Mouse (Mus musculus) forebrain, embryonic 13.5 days (tissue): ENCODE results near the gene Tef. TPM values are rescaled to one million over a fixed set of nuclear protein-coding genes. Genes with fewer than 3 reads are reported as not detected.

Experiments
- ATAC-seq: fragments of 200-750 bp; cut with Nextera tagmentation; 2 replicates; pipeline ENCODE4 v1.8.0; 2017
- H3K27ac ChIP-seq: fragments of 300-500 bp; sonication (generic); 2 replicates; pipeline ENCODE4 v1.5.1; 2015; ENCODE audit warnings: inconsistent platforms, mild to moderate bottlenecking, moderate library complexity
- H3K27me3 ChIP-seq: fragments of 300-500 bp; sonication (generic); 2 replicates; pipeline ENCODE4 v1.6.1; 2015; ENCODE audit warnings: mild to moderate bottlenecking, inconsistent platforms
- H3K36me3 ChIP-seq: fragments of 300-500 bp; sonication (generic); 2 replicates; pipeline ENCODE4 v1.6.1; 2015; ENCODE audit warnings: mild to moderate bottlenecking, inconsistent platforms; ENCODE audit not compliant: poor library complexity, severe bottlenecking
- H3K4me1 ChIP-seq: fragments of 300-500 bp; sonication (generic); 2 replicates; pipeline ENCODE4 v1.6.1; 2015; ENCODE audit warnings: inconsistent platforms
- H3K4me2 ChIP-seq: fragments of 300-500 bp; sonication (generic); 2 replicates; pipeline ENCODE4 v1.6.1; 2015; ENCODE audit warnings: inconsistent platforms, mild to moderate bottlenecking, moderate library complexity
- H3K4me3 ChIP-seq: fragments of 300-500 bp; sonication (generic); 2 replicates; pipeline ENCODE4 v1.5.1; 2015; ENCODE audit warnings: mild to moderate bottlenecking, inconsistent platforms
- H3K9ac ChIP-seq: fragments of 300-500 bp; sonication (generic); 2 replicates; pipeline ENCODE4 v1.6.1; 2015; ENCODE audit warnings: mild to moderate bottlenecking, inconsistent platforms
- H3K9me3 ChIP-seq: fragments of 300-500 bp; sonication (generic); replicated peaks from 2 replicates; pipeline ENCODE4 v1.6.1; 2016; ENCODE audit warnings: inconsistent platforms
- WGBS: fragments of 180-500 bp; shearing (Covaris S2); methylation state at CpG from one replicate; pipeline ENCODE4 v1.1.7; 2015; 5-methylcytosine and 5-hydroxymethylcytosine counted together
- polyA plus RNA-seq: library from polyadenylated mRNA; unstranded; fragments of >200 nt; fragmentation: Nextera tagmentation; extraction: Ambion mirVana; gene quantifications from 2 replicates; pipeline ENCODE4 v1.2.1, GENCODE M21; 2015

The Tef gene
- polyA plus RNA-seq, 1 experiment from 2014 or later, result 24.9 TPM

GRCm38 (mm10) chr15:81833481-81833880, 31.3 kb downstream of the Tef start:
- Histone ChIP-seq H3K27ac (no peak overlapping the region), H3K36me3 (peaks cover 4% of the 10 kb centered on the region), H3K4me1 (peaks cover 25% of the 10 kb centered on the region), H3K4me3 (no peak overlapping the region), H3K27me3 (peaks cover 7% of the 10 kb centered on the region; the same call in 1 of the 2 replicates), H3K4me2 (no peak overlapping the region), H3K9ac (0 out of 2 replicates have a peak overlapping the region, but pooled peaks have one; percentile 12), H3K9me3 (no peaks in the 10 kb centered on the region)
- WGBS, result 83% methylated on average over 4 of the region's 4 CpGs
- ATAC-seq, result no peak

GRCm38 (mm10) chr15:81834171-81834841, 32.1 kb downstream of the Tef start:
- WGBS, result 57% methylated on average over 3 of the region's 3 CpGs
- H3K4me3 ChIP-seq, result no peak overlapping the region
- peaks cover 33% of the 10 kb centered on the region for H3K4me1 ChIP-seq
- H3K4me2 ChIP-seq, result no peak overlapping the region
- H3K36me3 ChIP-seq, result no peaks in the 10 kb centered on the region
- no peak overlapping the region for H3K27ac ChIP-seq
- no peak for ATAC-seq
- H3K9ac ChIP-seq, result no peak overlapping the region
- no peaks in the 10 kb centered on the region for H3K9me3 ChIP-seq
- H3K27me3 ChIP-seq, result peaks cover 7% of the 10 kb centered on the region; the same call in 1 of the 2 replicates

- Histone ChIP-seq H3K4me1 (peaks cover 39% of the 10 kb centered on the region), H3K27me3 (peaks cover 7% of the 10 kb centered on the region; the same call in 1 of the 2 replicates), H3K4me2 (0 out of 2 replicates have a peak overlapping the region, but pooled peaks have one; percentile 59), H3K9ac (no peak overlapping the region), H3K36me3 (no peaks in the 10 kb centered on the region), H3K9me3 (no peaks in the 10 kb centered on the region), H3K27ac (no peak overlapping the region), H3K4me3 (no peak overlapping the region)
- WGBS, result 72% methylated on average over 10 of the region's 10 CpGs
- no peak for ATAC-seq
Observed at GRCm38 (mm10) chr15:81835007-81835880, 33.0 kb downstream of the Tef start.

- peaks cover 7% of the 10 kb centered on the region; the same call in 1 of the 2 replicates for H3K27me3 ChIP-seq
- H3K9me3 ChIP-seq, result no peaks in the 10 kb centered on the region
- peak overlapping the region; percentile 28 for H3K4me3 ChIP-seq
- H3K4me1 ChIP-seq, result peaks cover 37% of the 10 kb centered on the region
- H3K36me3 ChIP-seq, result no peaks in the 10 kb centered on the region
- peak overlapping the region; percentile 58 for H3K9ac ChIP-seq
- peak; percentile 64; the same call in 1 of the 2 replicates for ATAC-seq
- H3K4me2 ChIP-seq, result peak overlapping the region; percentile 59
- no peak overlapping the region for H3K27ac ChIP-seq
- WGBS, result 3% methylated on average over 31 of the region's 33 CpGs
Observed at GRCm38 (mm10) chr15:81836124-81836821, 34.1 kb downstream of the Tef start.

- H3K4me2 ChIP-seq, result 0 out of 2 replicates have a peak overlapping the region, but pooled peaks have one; percentile 59
- no peak overlapping the region for H3K4me3 ChIP-seq
- WGBS, result 66% methylated on average over 7 of the region's 7 CpGs
Observed at GRCm38 (mm10) chr15:81836966-81837920, 35.0 kb downstream of the Tef start.

GRCm38 (mm10) chr15:81838554-81839235, 36.5 kb downstream of the Tef start:
- H3K9ac ChIP-seq, result no peak overlapping the region
- no peak overlapping the region for H3K4me2 ChIP-seq
- H3K36me3 ChIP-seq, result no peaks in the 10 kb centered on the region
- no peak for ATAC-seq
- WGBS, result 58% methylated on average over 14 of the region's 14 CpGs
- H3K27me3 ChIP-seq, result peaks cover 7% of the 10 kb centered on the region; the same call in 1 of the 2 replicates
- no peaks in the 10 kb centered on the region for H3K9me3 ChIP-seq
- peak overlapping the region; percentile 19; the same call in 1 of the 2 replicates for H3K27ac ChIP-seq
- H3K4me3 ChIP-seq, result no peak overlapping the region
- H3K4me1 ChIP-seq, result peaks cover 28% of the 10 kb centered on the region

More at GRCm38 (mm10) chr15:81836966-81837920, 35.0 kb downstream of the Tef start:
- H3K27me3 ChIP-seq, result peaks cover 7% of the 10 kb centered on the region; the same call in 1 of the 2 replicates
- H3K9me3 ChIP-seq, result no peaks in the 10 kb centered on the region
- no peaks in the 10 kb centered on the region for H3K36me3 ChIP-seq
- no peak for ATAC-seq
- H3K4me1 ChIP-seq, result peaks cover 30% of the 10 kb centered on the region
- no peak overlapping the region for H3K27ac ChIP-seq
- H3K9ac ChIP-seq, result 0 out of 2 replicates have a peak overlapping the region, but pooled peaks have one; percentile 58

- Histone ChIP-seq H3K9me3 (no peaks in the 10 kb centered on the region), H3K36me3 (no peaks in the 10 kb centered on the region), H3K27me3 (peaks cover 7% of the 10 kb centered on the region; the same call in 1 of the 2 replicates), H3K4me1 (peaks cover 28% of the 10 kb centered on the region), H3K4me3 (no peak overlapping the region), H3K4me2 (no peak overlapping the region), H3K27ac (no peak overlapping the region), H3K9ac (no peak overlapping the region)
- ATAC-seq, result peak; percentile 72; the same call in 1 of the 2 replicates
- WGBS, result 54% methylated on average over 5 of the region's 5 CpGs
Observed at GRCm38 (mm10) chr15:81839634-81840033, 37.4 kb downstream of the Tef start.

GRCm38 (mm10) chr15:81840306-81840705, 38.1 kb downstream of the Tef start:
- no peak overlapping the region for H3K27ac ChIP-seq
- 93% methylated on average over 7 of the region's 7 CpGs for WGBS
- ATAC-seq, result no peak
- H3K4me2 ChIP-seq, result no peak overlapping the region
- peaks cover 28% of the 10 kb centered on the region for H3K4me1 ChIP-seq
- no peaks in the 10 kb centered on the region for H3K36me3 ChIP-seq
- H3K4me3 ChIP-seq, result no peak overlapping the region
- H3K9me3 ChIP-seq, result no peaks in the 10 kb centered on the region
- no peak overlapping the region for H3K9ac ChIP-seq
- peaks cover 7% of the 10 kb centered on the region; the same call in 1 of the 2 replicates for H3K27me3 ChIP-seq

GRCm38 (mm10) chr15:81842275-81842674, 40.1 kb downstream of the Tef start:
- ATAC-seq, result no peak
- WGBS, result 85% methylated on average over 7 of the region's 7 CpGs
- Histone ChIP-seq H3K27ac (no peak overlapping the region), H3K9ac (no peak overlapping the region), H3K4me2 (no peak overlapping the region), H3K4me3 (no peak overlapping the region), H3K36me3 (peaks cover 14% of the 10 kb centered on the region; the same call in 1 of the 2 replicates), H3K9me3 (no peaks in the 10 kb centered on the region), H3K27me3 (0 out of 2 replicates have a peak, but pooled peaks cover under 1% of the 10 kb centered on the region), H3K4me1 (peaks cover 14% of the 10 kb centered on the region)

GRCm38 (mm10) chr15:81845033-81845625, 42.9 kb downstream of the Tef start:
- 57% methylated on average over 5 of the region's 5 CpGs for WGBS
- H3K27ac ChIP-seq, result no peak overlapping the region
- no peak for ATAC-seq
- no peaks in the 10 kb centered on the region for H3K9me3 ChIP-seq
- no peak overlapping the region for H3K4me3 ChIP-seq
- peaks cover 31% of the 10 kb centered on the region for H3K36me3 ChIP-seq
- no peaks in the 10 kb centered on the region for H3K4me1 ChIP-seq
- H3K4me2 ChIP-seq, result no peak overlapping the region
- H3K27me3 ChIP-seq, result no peaks in the 10 kb centered on the region
- H3K9ac ChIP-seq, result no peak overlapping the region
